Mouse (Mus musculus): ENCODE results near the gene Atad2b.
A peak's percentile ranks its signal among the peaks of the same experiment; 100 is the strongest.

GRCm38 (mm10) chr12:4914944-4915343 lies 2.2 kb upstream of the Atad2b start:
- TF ChIP-seq CTCF (conservative IDR thresholded peaks at IDR 0.05; ENCODE audit: low read length) (no peak), POU5F1 (IDR thresholded peaks at IDR 0.05; ENCODE audit: borderline replicate concordance, low read length) (no peak), NANOG (IDR thresholded peaks at IDR 0.05; ENCODE audit: borderline replicate concordance, low read length) (peak; percentile 75; the same call in 1 of the 2 replicates)
